Mouse (Mus musculus) neural tube, embryonic 12.5 days (tissue): ENCODE measurements around the gene Atp6v1e1. TPM values are rescaled to one million over a fixed set of nuclear protein-coding genes. Genes with fewer than 3 reads are reported as not detected.

Experiments
- ATAC-seq: fragments of 200-750 bp; cut with Nextera tagmentation; 2 replicates; pipeline ENCODE4 v1.8.0; 2017; ENCODE audit warnings: low read depth, mild to moderate bottlenecking, moderate TSS enrichment, moderate library complexity; ENCODE audit not compliant: low FRiP score
- H3K27ac ChIP-seq: fragments of 300-500 bp; sonication (generic); 2 replicates; pipeline ENCODE4 v1.5.1; 2016
- H3K27me3 ChIP-seq: fragments of 300-500 bp; sonication (generic); replicated peaks from 2 replicates; pipeline ENCODE4 v1.6.1; 2016; ENCODE audit warnings: mild to moderate bottlenecking
- H3K36me3 ChIP-seq: fragments of 300-500 bp; sonication (generic); 2 replicates; pipeline ENCODE4 v1.6.1; 2016; ENCODE audit warnings: mild to moderate bottlenecking
- H3K4me1 ChIP-seq: fragments of 300-500 bp; sonication (generic); 2 replicates; pipeline ENCODE4 v1.6.1; 2016
- H3K4me2 ChIP-seq: fragments of 300-500 bp; sonication (generic); replicated peaks from 2 replicates; pipeline ENCODE4 v1.6.1; 2016; ENCODE audit warnings: mild to moderate bottlenecking
- H3K4me3 ChIP-seq: fragments of 300-500 bp; sonication (generic); 2 replicates; pipeline ENCODE4 v1.5.1; 2016
- H3K9ac ChIP-seq: fragments of 300-500 bp; sonication (generic); 2 replicates; pipeline ENCODE4 v1.6.1; 2016; ENCODE audit warnings: mild to moderate bottlenecking
- H3K9me3 ChIP-seq: fragments of 300-500 bp; sonication (generic); 2 replicates; pipeline ENCODE4 v1.6.1; 2016; ENCODE audit warnings: mild to moderate bottlenecking
- WGBS: fragments of 180-500 bp; shearing (Covaris S2); methylation state at CpG from one replicate; pipeline ENCODE4 v1.1.7; 2016; 5-methylcytosine and 5-hydroxymethylcytosine counted together
- polyA plus RNA-seq: library from polyadenylated mRNA; unstranded; fragments of >200 nt; fragmentation: Nextera tagmentation; extraction: Ambion mirVana; gene quantifications from 2 replicates; pipeline ENCODE4 v1.2.1, GENCODE M21; 2016

Atp6v1e1 gene
- polyA plus RNA-seq, 1 experiment from 2014 or later: 225 TPM

DNA sequence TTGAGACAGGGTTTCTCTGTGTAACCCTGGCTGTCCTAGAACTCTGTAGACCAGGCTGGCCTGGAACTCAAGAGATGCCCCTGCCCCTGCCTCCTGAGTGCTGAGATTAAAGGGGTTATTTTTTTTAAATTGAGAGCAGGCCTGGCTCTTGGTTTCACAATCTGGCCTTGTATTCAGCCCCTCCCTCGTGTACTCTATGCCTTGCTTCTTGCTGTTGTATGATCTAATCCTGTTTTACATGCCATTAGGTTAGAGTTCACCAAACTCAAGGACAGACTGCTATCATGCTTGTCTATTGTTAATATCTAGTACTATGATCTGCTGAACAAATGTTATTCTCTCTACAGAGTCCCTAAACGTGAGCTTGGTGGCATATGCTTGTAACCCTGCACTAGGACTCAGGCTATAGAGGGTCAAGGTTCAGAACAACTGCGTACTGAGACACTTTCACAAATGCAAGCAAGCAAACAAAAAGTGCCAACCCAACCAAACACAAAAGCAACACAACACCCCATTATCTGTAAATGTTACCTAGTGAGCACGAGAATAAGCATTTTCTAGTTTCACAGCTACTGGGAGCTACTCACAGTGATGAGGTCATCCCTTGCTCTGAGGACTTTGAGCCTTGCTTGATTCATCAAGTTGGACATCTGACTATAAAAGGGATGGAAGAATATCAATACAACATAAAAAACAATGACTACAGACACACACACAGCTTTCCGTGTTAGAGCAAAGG is 15.4 kb downstream of the Atp6v1e1 start:
- WGBS: 88% methylated on average over 5 of the region's 5 CpGs
- peaks cover 82% of the 10 kb centered on the region for H3K36me3 ChIP-seq
- no peak overlapping the region for H3K4me2 ChIP-seq
- no peaks in the 10 kb centered on the region for H3K9me3 ChIP-seq
- no peaks in the 10 kb centered on the region for H3K4me1 ChIP-seq
- no peak overlapping the region for H3K4me3 ChIP-seq
- H3K9ac ChIP-seq: no peak overlapping the region
- no peaks in the 10 kb centered on the region for H3K27me3 ChIP-seq
- H3K27ac ChIP-seq: no peak overlapping the region
- ATAC-seq: no peak

DNA sequence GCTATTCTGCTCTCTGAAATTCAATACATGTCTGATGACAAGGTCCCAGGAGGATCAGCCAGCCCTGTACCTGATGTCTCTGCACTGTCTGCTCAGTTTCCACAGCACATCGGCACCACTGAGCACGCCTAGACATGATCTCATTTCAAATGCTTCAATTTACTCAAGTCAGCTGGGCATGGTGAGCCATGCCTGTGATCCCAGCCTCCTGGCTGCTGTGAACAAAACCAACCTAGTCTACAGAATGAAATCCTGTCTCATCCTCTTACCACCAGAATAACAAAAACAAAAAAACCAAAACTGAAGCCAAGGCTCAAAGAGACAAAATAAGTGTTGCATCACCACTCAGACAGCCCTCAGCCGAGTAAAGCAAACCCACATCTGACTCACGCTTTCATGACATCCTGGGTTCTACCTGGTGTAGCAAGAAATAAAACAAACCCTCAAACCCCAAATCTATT is 23.0 kb downstream of the Atp6v1e1 start:
- Histone ChIP-seq H3K27ac (no peak overlapping the region), H3K27me3 (no peaks in the 10 kb centered on the region), H3K9ac (no peak overlapping the region), H3K9me3 (no peaks in the 10 kb centered on the region), H3K4me1 (no peaks in the 10 kb centered on the region), H3K4me3 (no peak overlapping the region), H3K4me2 (no peak overlapping the region), H3K36me3 (peaks cover 91% of the 10 kb centered on the region)
- 94% methylated on average over 4 of the region's 4 CpGs for WGBS
- ATAC-seq: no peak

DNA sequence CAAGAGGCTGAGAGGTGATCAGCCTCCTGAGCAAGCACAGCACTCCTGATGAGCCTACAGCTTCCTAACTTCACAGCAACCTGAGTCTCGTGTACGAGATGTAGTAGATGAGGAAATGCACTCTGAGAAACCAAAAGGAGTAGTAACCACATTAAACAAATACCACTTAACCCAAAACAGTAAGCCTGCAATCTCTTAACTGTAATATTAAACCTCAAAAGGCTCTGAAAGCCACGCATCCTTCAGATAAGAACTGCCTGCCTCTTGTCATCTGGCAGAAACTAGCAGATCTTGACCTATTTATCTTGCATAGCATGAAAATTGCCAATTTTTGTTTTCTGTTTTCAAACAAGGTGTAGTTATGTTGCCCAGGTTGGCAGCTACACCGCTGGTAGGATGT is 23.7 kb downstream of the Atp6v1e1 start:
- no peaks in the 10 kb centered on the region for H3K27me3 ChIP-seq
- peaks cover 91% of the 10 kb centered on the region for H3K36me3 ChIP-seq
- ATAC-seq: no peak
- no peaks in the 10 kb centered on the region for H3K4me1 ChIP-seq
- H3K9me3 ChIP-seq: no peaks in the 10 kb centered on the region
- WGBS: 96% methylated on average over 4 of the region's 4 CpGs
- no peak overlapping the region for H3K4me2 ChIP-seq
- H3K4me3 ChIP-seq: no peak overlapping the region
- H3K9ac ChIP-seq: no peak overlapping the region
- H3K27ac ChIP-seq: no peak overlapping the region

DNA sequence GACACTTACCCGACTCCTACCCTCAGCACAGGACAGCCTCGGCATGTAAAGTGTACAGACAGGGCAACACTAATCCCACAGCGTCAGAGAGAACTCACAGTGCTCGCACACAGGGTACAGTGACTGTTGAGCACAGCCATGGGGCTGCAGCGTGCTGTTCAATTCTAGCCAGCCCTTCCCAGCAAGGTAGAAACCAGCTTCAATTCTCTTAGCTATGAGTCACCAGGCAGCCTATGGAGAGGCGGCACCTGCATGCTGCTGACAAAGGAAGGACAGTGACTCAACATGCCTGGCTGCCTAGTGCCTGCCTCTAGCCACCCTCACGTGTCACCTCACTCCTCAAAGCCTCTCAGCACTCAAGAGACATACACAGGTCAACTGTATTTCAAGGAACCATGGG is 24.6 kb downstream of the Atp6v1e1 start:
- no peak overlapping the region for H3K4me2 ChIP-seq
- H3K9me3 ChIP-seq: no peaks in the 10 kb centered on the region
- H3K27ac ChIP-seq: no peak overlapping the region
- no peaks in the 10 kb centered on the region for H3K4me1 ChIP-seq
- peaks cover 91% of the 10 kb centered on the region for H3K36me3 ChIP-seq
- no peak overlapping the region for H3K9ac ChIP-seq
- no peak overlapping the region for H3K4me3 ChIP-seq
- H3K27me3 ChIP-seq: no peaks in the 10 kb centered on the region
- ATAC-seq: no peak
- WGBS: 96% methylated on average over 7 of the region's 7 CpGs

DNA sequence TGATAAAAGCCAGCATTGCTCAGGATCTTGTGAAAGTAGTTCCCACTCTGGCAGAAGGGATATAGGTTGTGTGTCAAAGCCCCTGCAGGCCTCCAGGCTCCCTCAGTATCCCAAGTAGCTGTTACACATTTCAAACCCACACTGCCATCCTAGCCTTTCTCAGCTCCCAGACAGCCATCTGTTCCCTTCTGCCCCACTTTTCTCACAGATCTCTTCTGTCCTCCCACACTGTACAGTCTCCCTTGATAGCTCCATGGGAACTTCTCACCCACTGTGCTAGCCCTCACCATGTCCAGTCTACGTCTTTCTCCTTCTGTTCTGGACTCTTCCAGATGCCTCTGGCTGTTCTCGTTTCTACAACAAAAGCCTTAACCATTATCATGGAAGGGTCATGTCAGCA is 26.5 kb downstream of the Atp6v1e1 start:
- Histone ChIP-seq H3K27ac (no peak overlapping the region), H3K4me3 (no peak overlapping the region), H3K4me1 (no peaks in the 10 kb centered on the region), H3K9me3 (no peaks in the 10 kb centered on the region), H3K27me3 (no peaks in the 10 kb centered on the region), H3K4me2 (no peak overlapping the region), H3K9ac (no peak overlapping the region), H3K36me3 (peaks cover 90% of the 10 kb centered on the region)
- 91% methylated on average over 2 of the region's 2 CpGs for WGBS
- no peak for ATAC-seq

DNA sequence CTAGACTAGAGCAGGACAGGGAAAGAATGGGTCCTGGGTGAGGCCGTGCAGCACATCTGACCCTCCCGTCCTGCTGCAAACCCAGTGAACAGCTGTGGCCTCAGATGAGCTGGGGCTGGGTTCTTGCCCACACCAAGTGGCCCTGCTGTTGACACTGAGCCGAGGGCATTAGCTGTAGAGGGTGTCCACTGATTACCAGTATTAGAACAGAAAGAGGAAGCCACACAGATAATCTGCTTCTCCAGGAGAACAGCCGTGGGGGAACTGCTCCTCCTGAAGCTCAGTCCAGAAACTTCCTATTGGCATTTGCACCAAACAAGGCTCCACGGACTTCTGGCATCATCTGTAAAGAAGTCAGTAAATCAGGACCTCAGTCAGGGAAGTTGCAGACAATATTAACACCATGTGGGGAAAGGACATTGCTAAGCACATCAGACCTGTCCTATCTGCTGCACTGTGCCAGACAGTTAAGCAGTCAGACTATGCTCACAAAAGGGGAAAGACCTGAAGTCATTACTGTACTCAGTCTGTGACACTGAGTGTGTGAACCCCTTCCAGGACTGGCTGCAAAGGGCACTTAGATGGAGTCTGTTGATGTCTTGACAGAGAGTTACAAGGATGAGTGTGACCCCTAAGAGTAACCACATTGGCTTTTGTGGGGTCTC is 27.0 kb downstream of the Atp6v1e1 start:
- no peaks in the 10 kb centered on the region for H3K9me3 ChIP-seq
- no peaks in the 10 kb centered on the region for H3K27me3 ChIP-seq
- no peak overlapping the region for H3K9ac ChIP-seq
- no peak overlapping the region for H3K27ac ChIP-seq
- no peak overlapping the region for H3K4me2 ChIP-seq
- H3K36me3 ChIP-seq: peaks cover 85% of the 10 kb centered on the region
- no peak for ATAC-seq
- 87% methylated on average over 5 of the region's 5 CpGs for WGBS
- 0 out of 2 replicates have a peak, but pooled peaks cover 4% of the 10 kb centered on the region for H3K4me1 ChIP-seq
- no peak overlapping the region for H3K4me3 ChIP-seq

DNA sequence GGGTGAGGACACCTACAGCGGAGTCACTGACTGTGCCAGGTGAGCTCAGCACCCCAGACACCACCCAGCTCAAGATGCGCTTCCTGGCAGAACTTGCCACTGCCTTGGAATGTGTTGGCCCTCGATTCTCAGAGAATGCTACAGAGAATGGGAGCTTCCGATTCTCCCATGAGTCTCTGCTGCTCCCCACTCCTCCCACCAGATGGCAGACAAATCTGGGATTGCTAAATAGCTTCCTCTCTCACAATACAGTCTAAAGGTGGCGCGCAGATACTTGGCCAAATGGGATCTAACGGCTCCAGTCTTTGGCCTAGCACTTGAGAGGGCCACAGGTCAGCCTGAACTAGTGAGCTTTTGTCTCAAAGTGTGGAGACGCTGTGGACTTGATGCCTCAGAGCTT is 29.6 kb downstream of the Atp6v1e1 start:
- no peak overlapping the region for H3K27ac ChIP-seq
- H3K9me3 ChIP-seq: no peaks in the 10 kb centered on the region
- peaks cover 66% of the 10 kb centered on the region for H3K36me3 ChIP-seq
- no peak for ATAC-seq
- H3K4me1 ChIP-seq: 0 out of 2 replicates have a peak, but pooled peaks cover 4% of the 10 kb centered on the region
- H3K4me3 ChIP-seq: no peak overlapping the region
- WGBS: 87% methylated on average over 8 of the region's 8 CpGs
- no peak overlapping the region for H3K9ac ChIP-seq
- no peak overlapping the region for H3K4me2 ChIP-seq
- no peaks in the 10 kb centered on the region for H3K27me3 ChIP-seq

DNA sequence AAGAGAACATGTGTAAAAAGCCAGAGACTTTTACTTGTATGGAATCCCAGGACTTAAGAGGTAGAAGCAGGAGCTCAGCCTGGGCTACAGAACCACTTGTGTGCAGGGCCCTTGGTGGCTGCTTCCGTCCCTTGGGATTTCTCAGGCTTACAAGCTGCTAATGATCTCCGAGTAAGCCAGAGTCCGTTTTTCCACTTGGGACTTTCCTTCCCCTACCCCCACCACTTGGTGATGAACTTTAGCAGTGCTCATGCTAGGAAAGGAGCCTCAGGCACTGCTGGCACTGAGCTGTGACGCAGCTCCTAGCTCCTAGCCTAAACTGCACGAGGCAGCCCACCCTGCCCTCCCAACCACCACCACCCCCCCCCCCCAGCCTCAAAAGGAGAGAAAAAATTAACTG is 31.9 kb downstream of the Atp6v1e1 start:
- Histone ChIP-seq H3K4me1 (0 out of 2 replicates have a peak, but pooled peaks cover 4% of the 10 kb centered on the region), H3K9me3 (no peaks in the 10 kb centered on the region), H3K4me2 (no peak overlapping the region), H3K4me3 (no peak overlapping the region), H3K9ac (no peak overlapping the region), H3K27ac (no peak overlapping the region), H3K36me3 (peaks cover 43% of the 10 kb centered on the region), H3K27me3 (no peaks in the 10 kb centered on the region)
- 70% methylated on average over 5 of the region's 5 CpGs for WGBS
- ATAC-seq: no peak

DNA sequence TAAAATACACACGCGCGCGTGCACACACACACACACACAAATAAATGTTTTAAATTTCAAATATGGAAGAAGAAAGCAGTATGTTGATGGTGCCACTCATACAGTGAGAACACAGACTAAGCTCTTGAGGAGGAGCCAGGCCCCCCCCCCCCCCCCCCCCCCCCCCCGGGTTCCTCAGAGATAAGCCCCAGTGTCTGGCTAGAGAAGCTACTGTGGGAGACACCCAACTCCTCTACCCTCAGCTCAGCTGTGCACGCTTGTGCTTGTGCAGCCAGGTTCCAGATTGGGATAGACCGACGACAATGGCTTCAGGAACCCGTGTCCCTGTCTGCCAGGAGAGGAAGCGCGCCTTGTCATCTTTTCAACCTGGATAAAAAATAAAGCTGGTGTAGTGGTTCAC is 32.4 kb downstream of the Atp6v1e1 start:
- whole genome bisulfite sequencing: 89% methylated on average over 11 of the region's 11 CpGs
- peaks cover 38% of the 10 kb centered on the region for H3K36me3 ChIP-seq
- H3K4me2 ChIP-seq: no peak overlapping the region
- H3K9me3 ChIP-seq: no peaks in the 10 kb centered on the region
- ATAC-seq: no peak
- H3K9ac ChIP-seq: no peak overlapping the region
- 0 out of 2 replicates have a peak, but pooled peaks cover 4% of the 10 kb centered on the region for H3K4me1 ChIP-seq
- no peaks in the 10 kb centered on the region for H3K27me3 ChIP-seq
- H3K4me3 ChIP-seq: no peak overlapping the region
- no peak overlapping the region for H3K27ac ChIP-seq

DNA sequence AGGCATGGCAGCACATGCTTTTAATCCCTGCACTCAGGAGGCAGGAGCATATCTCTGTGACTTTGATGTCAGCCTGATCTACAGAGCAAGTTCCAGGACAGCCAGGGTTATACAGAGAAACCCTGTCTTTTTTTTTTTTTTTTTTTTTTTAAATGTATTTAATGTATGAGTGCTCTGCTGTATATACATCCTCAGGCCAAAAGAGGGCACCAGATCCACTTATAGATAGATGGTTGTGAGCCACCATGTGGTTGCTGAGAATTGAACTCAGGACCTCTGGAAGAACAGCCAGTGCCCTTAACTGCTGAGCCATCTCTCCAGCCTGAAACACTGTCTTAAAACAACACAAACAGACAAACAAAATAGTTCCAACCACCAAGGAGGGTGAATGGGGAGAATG is 33.7 kb downstream of the Atp6v1e1 start:
- no peaks in the 10 kb centered on the region for H3K27me3 ChIP-seq
- ATAC-seq: no peak
- H3K4me3 ChIP-seq: no peak overlapping the region
- no peak overlapping the region for H3K27ac ChIP-seq
- no peaks in the 10 kb centered on the region for H3K9me3 ChIP-seq
- 0 out of 2 replicates have a peak, but pooled peaks cover 10% of the 10 kb centered on the region for H3K4me1 ChIP-seq
- H3K9ac ChIP-seq: no peak overlapping the region
- H3K4me2 ChIP-seq: no peak overlapping the region
- peaks cover 25% of the 10 kb centered on the region for H3K36me3 ChIP-seq

DNA sequence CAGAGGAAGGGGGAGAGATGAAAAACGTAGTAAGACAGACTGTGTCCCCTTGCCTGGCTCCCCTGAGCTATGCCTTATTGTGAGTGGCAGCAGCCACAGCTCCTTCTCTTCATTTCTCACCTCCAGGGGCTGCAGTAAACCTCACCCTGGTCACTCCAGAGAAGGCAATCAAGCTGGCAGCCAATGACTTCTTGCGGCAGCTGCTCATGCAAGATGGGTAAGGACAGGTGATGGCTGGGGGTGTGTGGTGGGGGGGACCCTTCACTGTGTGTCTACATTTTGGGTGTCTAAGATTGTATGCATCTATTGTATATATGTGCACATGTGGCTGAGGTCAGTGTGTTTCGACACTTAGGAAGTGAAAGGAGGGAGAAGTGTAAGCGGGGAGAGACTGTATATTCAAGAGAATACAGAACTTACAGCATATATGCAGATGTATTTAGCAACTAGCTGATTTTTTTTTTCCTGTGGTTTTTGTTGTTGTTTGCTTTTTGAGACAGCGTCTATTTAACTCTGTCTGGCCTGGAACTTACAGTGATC is 34.5 kb downstream of the Atp6v1e1 start:
- 78% methylated on average over 5 of the region's 5 CpGs for WGBS
- no peak for ATAC-seq
- Histone ChIP-seq H3K9ac (no peak overlapping the region), H3K36me3 (peaks cover 18% of the 10 kb centered on the region), H3K9me3 (no peaks in the 10 kb centered on the region), H3K4me3 (no peak overlapping the region), H3K4me2 (no peak overlapping the region), H3K4me1 (0 out of 2 replicates have a peak, but pooled peaks cover 10% of the 10 kb centered on the region), H3K27ac (no peak overlapping the region), H3K27me3 (no peaks in the 10 kb centered on the region)

DNA sequence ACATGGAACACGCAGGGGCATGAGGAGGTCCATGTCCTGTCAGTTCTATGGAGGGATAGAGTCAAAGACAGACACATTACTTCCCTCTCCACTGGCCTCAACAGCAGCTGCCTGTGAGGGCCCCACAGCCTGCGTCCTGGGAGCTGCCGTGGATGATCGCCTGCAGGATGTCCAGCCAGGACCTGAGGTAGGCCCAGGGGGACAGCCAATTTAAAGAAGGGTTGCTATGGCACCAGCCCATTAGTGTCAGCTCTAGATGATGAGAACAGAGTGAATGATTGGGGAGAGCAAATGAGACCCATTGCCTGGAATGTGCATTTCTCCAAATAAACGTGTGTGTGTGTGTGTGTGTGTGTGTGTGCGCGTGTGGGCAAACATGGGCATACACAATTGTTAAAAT is 38.2 kb downstream of the Atp6v1e1 start:
- ATAC-seq: no peak; the same call in 1 of the 2 replicates
- Histone ChIP-seq H3K4me2 (no peak overlapping the region), H3K9me3 (no peaks in the 10 kb centered on the region), H3K27ac (no peak overlapping the region), H3K4me1 (0 out of 2 replicates have a peak, but pooled peaks cover 6% of the 10 kb centered on the region), H3K36me3 (no peaks in the 10 kb centered on the region), H3K27me3 (no peaks in the 10 kb centered on the region), H3K4me3 (no peak overlapping the region), H3K9ac (no peak overlapping the region)
- 57% methylated on average over 7 of the region's 7 CpGs for WGBS
